Mouse (Mus musculus) heart, postnatal 0 days (tissue): ENCODE data around the gene Gps2. TPM values are rescaled to one million over a fixed set of nuclear protein-coding genes. Genes with fewer than 3 reads are reported as not detected.

ENCODE experiments used
- ATAC-seq: fragments of 200-750 bp; cut with Nextera tagmentation; 2 replicates; pipeline ENCODE4 v1.8.0; 2017; ENCODE audit warnings: low read depth, moderate number of reproducible peaks, moderate library complexity; ENCODE audit not compliant: insufficient read depth
- DNase-seq: peaks from one replicate; pipeline ENCODE4 v3.0.0-alpha.2; 2016; ENCODE audit warnings: low spot score
- H3K27ac ChIP-seq: fragments of 300-500 bp; sonication (generic); 2 replicates; pipeline ENCODE4 v1.5.1; 2014; ENCODE audit warnings: low read depth, mild to moderate bottlenecking
- H3K27me3 ChIP-seq: fragments of 300-500 bp; sonication (generic); 2 replicates; pipeline ENCODE4 v1.6.1; 2014; ENCODE audit warnings: low read length, mixed read lengths; ENCODE audit not compliant: control insufficient read depth, insufficient read depth
- H3K36me3 ChIP-seq: fragments of 300-500 bp; sonication (generic); replicated peaks from 2 replicates; pipeline ENCODE4 v1.6.1; 2014; ENCODE audit warnings: low read length, mixed read lengths; ENCODE audit not compliant: control insufficient read depth, insufficient read depth
- H3K4me1 ChIP-seq: fragments of 300-500 bp; sonication (generic); 2 replicates; pipeline ENCODE4 v1.6.1; 2014; ENCODE audit warnings: antibody characterized with exemption; ENCODE audit not compliant: control insufficient read depth, insufficient read depth
- H3K4me2 ChIP-seq: fragments of 300-500 bp; sonication (generic); 2 replicates; pipeline ENCODE4 v1.6.1; 2014; ENCODE audit warnings: low read depth, mild to moderate bottlenecking, low read length, moderate library complexity
- H3K4me3 ChIP-seq: fragments of 300-500 bp; sonication (generic); 2 replicates; pipeline ENCODE4 v1.5.1; 2014; ENCODE audit warnings: low read depth, low read length
- H3K9ac ChIP-seq: fragments of 300-500 bp; sonication (generic); replicated peaks from 2 replicates; pipeline ENCODE4 v1.6.1; 2014; ENCODE audit warnings: low read depth, low read length, mixed read lengths
- H3K9me3 ChIP-seq: fragments of 300-500 bp; sonication (generic); replicated peaks from 2 replicates; pipeline ENCODE4 v1.6.1; 2016; ENCODE audit warnings: low read length; ENCODE audit not compliant: control insufficient read depth
- CTCF ChIP-seq: IDR thresholded peaks from 2 replicates; pipeline ENCODE4 v1.5.1; 2016; ENCODE audit warnings: antibody characterized with exemption, control low read depth, low read depth
- EP300 ChIP-seq: IDR thresholded peaks from 2 replicates; pipeline ENCODE4 v1.6.1; 2016; ENCODE audit warnings: antibody characterized with exemption, low read depth
- WGBS: fragments of 180-500 bp; shearing (Covaris S2); extraction: QIAGEN DNeasy Blood & Tissue Kit; methylation state at CpG from one replicate; pipeline ENCODE4 v1.1.7; 2014; 5-methylcytosine and 5-hydroxymethylcytosine counted together
- polyA plus RNA-seq: library from polyadenylated mRNA; unstranded; fragments of >200 nt; fragmentation: Nextera tagmentation; extraction: Ambion mirVana; gene quantifications from 2 replicates; pipeline ENCODE4 v1.2.1, GENCODE M21; 2015
- total RNA-seq: library from RNA; depleted of rRNA; stranded (reverse); fragments of >200 nt; gene quantifications from 2 replicates; pipeline ENCODE4 v1.2.3, GENCODE M21; 2014; ENCODE audit warnings: low replicate concordance

Gene Gps2
- total and polyA plus RNA-seq, 2 experiments from 2014 or later = 37.1 to 48.6 TPM

DNA sequence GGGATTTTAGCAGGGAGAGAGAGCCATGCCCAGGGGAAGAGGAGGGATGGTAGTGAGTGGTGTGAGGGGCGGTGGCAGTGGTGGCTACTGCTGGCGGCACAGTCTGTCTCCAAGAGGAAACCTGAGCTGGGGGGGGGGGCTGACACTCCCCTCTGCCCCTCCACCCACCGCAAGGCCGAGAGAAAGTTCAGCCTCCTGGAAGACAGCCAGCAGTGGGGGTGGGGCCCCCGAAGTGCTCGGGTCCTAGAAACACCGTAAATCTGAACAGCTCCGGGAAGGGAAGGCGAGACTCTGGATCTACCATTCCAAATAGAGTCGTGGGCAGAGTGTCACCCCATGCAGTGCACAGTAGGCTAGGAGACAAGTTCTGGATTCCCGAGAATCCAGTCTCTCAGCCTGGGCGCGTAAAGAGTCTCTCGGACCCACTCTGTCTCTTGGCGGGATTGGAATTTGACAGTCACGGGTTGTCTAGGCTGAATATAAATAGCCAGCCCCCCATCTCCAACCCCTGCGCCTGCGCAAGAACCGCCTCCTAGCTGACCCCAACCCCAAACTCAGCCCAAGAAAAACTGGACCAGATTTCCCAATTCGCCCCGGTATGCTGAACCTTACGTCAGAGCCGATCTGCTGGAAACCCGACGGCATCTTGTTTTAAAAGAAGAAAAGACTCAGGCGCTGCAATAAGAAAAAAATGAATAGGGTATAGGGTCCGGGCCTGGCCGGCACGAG, 33.8 kb downstream of the Gps2 start:
- peak overlapping the region; percentile 94 for H3K27ac ChIP-seq
- peak overlapping the region; percentile 60 for H3K4me3 ChIP-seq
- TF ChIP-seq EP300 (peak; percentile 67; the same call in 1 of the 2 replicates), CTCF (no peak)
- no peaks in the 10 kb centered on the region for H3K27me3 ChIP-seq
- 4% methylated on average over 29 of the region's 29 CpGs for WGBS
- H3K9me3 ChIP-seq = no peaks in the 10 kb centered on the region
- H3K4me1 ChIP-seq = peaks cover 11% of the 10 kb centered on the region
- DNase-seq (peak; percentile 77), ATAC-seq (peak; percentile 68)
- H3K4me2 ChIP-seq = peak overlapping the region; percentile 62
- peak overlapping the region; percentile 50 for H3K9ac ChIP-seq
- peaks cover 34% of the 10 kb centered on the region for H3K36me3 ChIP-seq

DNA sequence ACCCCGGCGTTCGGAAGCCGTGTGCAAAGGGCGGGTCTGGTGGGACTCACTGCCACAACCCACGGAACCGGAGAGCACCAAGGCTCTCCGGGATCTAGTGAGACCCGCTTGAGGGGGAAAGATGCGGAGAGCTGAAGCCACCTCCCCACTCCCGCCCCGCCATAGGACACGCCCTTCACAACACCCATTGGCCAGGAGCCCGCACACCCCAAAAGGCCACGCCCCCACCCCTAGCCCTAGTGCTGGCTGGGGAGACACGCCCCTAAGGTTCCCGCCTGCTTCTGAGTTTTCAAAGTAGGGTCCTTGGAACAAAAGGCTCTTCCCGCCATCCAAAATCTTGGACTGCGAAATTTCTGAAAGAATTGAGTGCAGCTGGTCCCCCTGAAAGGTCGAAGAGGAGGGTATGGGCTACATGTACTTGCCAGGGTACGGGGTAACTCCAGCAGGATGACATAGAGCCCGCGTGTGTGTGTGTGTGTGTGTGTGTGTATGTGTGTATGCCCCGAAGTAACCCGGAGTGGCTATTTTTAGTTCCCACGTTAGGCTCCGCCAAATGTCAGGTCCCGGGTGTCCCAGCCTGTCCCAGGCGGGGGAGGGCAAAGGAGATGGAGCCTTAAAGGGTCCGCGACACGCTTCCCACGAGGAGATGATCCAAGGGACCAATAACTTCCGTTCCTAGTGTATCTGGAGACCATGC, 34.5 kb downstream of the Gps2 start, which contains the start of gene Slc2a4:
Gene Slc2a4, minus strand, starts transcription at position 123 of the 697 bp plus-strand sequence.
- H3K9me3 ChIP-seq = no peaks in the 10 kb centered on the region
- under 1% methylated on average over 34 of the region's 34 CpGs for WGBS
- peaks cover 11% of the 10 kb centered on the region for H3K4me1 ChIP-seq
- no peaks in the 10 kb centered on the region for H3K27me3 ChIP-seq
- peak within 1 kb of the TSS; percentile 60 for H3K4me3 ChIP-seq
- H3K36me3 ChIP-seq = peaks cover 27% of the 10 kb centered on the region
- peak; percentile 94 for DNase-seq
- H3K9ac ChIP-seq = peak within 1 kb of the TSS; percentile 50
- TF ChIP-seq CTCF (no peak), EP300 (no peak; the same call in 1 of the 2 replicates)
- ATAC-seq = peak; percentile 90
- peak within 1 kb of the TSS; percentile 62 for H3K4me2 ChIP-seq
- peak within 1 kb of the TSS; percentile 94 for H3K27ac ChIP-seq

DNA sequence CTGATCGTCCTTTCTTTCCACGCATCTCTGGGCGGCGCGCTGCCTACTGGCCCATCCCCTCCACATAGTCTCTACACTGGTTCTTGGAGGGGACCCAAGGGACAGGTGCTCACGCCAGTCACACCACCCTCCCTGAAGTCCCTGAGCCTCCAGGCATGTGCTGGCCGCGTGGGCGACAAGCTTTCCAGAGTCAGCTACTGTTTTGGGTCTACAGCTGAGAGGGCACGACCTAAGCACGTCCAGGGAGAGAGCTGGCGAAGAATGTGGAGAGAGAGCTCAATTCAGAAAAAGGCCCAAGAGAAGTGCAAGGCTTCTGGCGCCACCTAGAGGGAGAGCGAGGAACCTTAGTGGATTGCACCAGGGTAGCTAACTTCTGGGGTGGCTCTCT, 35.1 kb downstream of the Gps2 start:
- Histone ChIP-seq H3K9ac (no peak overlapping the region), H3K27me3 (no peaks in the 10 kb centered on the region), H3K9me3 (no peaks in the 10 kb centered on the region), H3K4me1 (peaks cover 11% of the 10 kb centered on the region), H3K27ac (peak overlapping the region; percentile 94), H3K4me2 (peak overlapping the region; percentile 62), H3K4me3 (peak overlapping the region; percentile 60), H3K36me3 (peaks cover 22% of the 10 kb centered on the region)
- ATAC-seq = peak; percentile 49
- 0 out of 2 replicates have a peak, but pooled peaks have one; percentile 78 for TF ChIP-seq EP300
- peak; percentile 96 for TF ChIP-seq CTCF
- peak; percentile 95 for DNase-seq
- WGBS = 1% methylated on average over 14 of the region's 14 CpGs

DNA sequence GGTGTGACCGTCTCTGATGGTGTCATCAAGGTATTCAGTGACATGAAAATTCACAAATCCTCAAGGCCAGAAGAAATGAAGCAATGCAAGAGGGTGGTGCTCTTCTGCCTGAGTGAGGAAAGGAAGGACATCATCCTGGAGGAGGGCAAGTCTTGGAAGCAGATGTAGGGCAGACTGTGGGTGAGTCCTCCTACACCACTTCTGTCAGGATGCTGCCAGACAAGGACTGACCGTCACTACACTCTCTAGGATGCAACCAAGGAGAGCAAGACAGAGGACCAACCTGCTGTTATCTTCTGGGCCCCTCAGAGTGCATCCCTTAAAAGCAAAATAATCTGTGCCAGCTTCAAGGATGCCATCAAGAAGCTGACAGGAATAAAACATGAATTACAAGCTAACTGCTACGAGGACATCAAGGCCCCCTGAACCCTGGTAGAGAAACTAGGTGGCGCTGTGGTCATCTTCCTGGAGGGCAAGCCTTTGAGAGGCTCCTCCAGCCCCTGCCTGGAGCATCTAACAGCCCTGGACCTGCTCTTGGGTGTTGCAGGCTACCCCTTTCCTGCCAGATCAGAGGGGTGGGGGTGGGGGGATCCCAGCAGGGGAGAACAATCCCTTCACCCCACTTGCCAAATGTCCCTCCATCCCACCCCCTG, 37.2 kb downstream of the Gps2 start:
- no peak overlapping the region for H3K9ac ChIP-seq
- ATAC-seq (no peak), DNase-seq (no peak)
- no peak overlapping the region for H3K4me3 ChIP-seq
- H3K27me3 ChIP-seq = no peaks in the 10 kb centered on the region
- H3K36me3 ChIP-seq = peaks cover 2% of the 10 kb centered on the region; the same call in 1 of the 2 replicates
- no peaks in the 10 kb centered on the region for H3K9me3 ChIP-seq
- TF ChIP-seq EP300 (no peak), CTCF (peak; percentile 31)
- H3K4me2 ChIP-seq = no peak overlapping the region
- no peak overlapping the region for H3K27ac ChIP-seq
- H3K4me1 ChIP-seq = peaks cover 7% of the 10 kb centered on the region
- WGBS = 44% methylated on average over 4 of the region's 4 CpGs

DNA sequence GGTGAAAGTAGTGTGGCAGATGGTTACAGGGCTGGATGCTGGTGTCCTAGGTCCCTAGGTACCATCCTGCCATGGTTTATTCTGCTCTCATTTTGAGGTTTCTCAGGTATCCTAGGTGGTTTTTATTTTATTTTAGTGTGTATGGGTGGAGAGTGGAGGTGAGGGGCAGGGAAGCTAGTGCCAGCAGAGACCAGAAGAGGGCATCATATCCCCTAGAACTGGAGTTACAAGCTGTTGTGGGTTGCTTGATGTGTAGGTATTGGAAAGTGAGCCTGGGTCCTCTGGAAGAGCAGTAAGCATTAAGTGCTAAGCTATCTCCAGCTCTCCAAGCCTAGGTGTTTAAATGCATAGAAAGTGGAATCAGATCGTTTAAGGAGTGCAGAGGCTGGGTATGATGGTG, 38.6 kb downstream of the Gps2 start:
- H3K9ac ChIP-seq = no peak overlapping the region
- H3K4me3 ChIP-seq = no peak overlapping the region
- TF ChIP-seq EP300 (no peak), CTCF (0 out of 2 replicates have a peak, but pooled peaks have one; percentile 16)
- H3K27me3 ChIP-seq = no peaks in the 10 kb centered on the region
- H3K4me1 ChIP-seq = no peaks in the 10 kb centered on the region
- DNase-seq (no peak), ATAC-seq (no peak)
- WGBS = 40% methylated on average over 1 of the region's 1 CpGs
- no peak overlapping the region for H3K27ac ChIP-seq
- no peaks in the 10 kb centered on the region for H3K9me3 ChIP-seq
- no peaks in the 10 kb centered on the region for H3K36me3 ChIP-seq
- H3K4me2 ChIP-seq = no peak overlapping the region
